Mouse (Mus musculus) testis, postnatal 14 days (tissue): ENCODE data around the gene Fignl1.

Experiments used
- DNase-seq: peaks from one replicate; pipeline ENCODE4 v3.0.0; 2021; ENCODE audit warnings: low spot score

Fignl1 gene

DNA sequence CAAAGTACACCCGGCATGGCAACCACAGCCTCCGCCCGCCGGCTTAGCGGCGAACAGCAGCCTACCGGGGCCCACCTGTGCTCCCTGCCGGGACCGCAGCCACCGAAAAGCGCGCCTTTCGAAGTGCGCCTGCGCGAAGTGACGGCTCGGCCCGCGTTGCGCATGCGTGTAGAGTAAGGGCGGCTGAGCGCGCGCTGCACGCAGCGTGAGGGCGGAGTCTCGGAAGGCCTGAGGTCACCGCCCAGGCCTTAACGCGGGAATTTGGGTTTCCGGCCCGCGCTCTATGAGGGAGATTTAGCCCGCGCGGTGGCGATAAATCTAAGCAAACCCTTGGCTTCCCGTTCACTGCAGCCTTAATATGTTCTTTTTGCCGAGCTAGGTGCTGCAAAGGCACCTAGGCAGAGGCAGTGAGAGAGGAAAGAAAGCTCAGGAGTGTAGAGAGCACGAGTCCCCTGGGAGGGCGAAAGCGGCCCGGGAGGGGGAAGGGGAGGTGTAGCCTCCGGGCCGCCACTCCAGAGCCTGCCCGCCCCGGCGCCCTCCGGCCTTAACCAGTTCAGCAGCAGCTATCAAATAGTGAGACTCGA lies at the start of gene Fignl1:
TSS of gene Fignl1 (minus strand) at position 143 of the 584 bp plus-strand sequence.
- DNase-seq = peak; percentile 96

DNA sequence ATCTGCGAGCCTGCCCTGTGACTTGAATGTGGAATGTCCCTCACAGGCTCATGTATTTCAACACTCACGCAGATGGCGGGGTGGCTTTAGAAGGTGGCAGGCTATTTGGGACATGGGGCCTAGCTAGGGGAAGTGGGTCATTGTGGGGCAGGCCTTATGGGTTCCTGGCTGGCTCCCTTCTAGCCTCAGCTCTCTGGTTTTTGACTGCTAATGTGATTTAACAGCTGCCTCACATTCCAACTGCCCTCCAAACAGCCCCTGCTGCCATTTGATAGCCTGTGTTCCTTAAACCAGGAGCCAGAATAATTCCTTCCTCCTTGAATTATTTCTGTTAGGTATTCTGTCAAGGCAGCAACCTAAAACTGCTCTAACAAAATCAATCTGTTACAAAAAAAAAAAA lies 48.2 kb upstream of the Fignl1 start:
- DNase-seq = no peak

- DNase-seq = no peak
Measured at GRCm38 (mm10) chr11:11855685-11856131, 46.9 kb upstream of the Fignl1 start.

DNA sequence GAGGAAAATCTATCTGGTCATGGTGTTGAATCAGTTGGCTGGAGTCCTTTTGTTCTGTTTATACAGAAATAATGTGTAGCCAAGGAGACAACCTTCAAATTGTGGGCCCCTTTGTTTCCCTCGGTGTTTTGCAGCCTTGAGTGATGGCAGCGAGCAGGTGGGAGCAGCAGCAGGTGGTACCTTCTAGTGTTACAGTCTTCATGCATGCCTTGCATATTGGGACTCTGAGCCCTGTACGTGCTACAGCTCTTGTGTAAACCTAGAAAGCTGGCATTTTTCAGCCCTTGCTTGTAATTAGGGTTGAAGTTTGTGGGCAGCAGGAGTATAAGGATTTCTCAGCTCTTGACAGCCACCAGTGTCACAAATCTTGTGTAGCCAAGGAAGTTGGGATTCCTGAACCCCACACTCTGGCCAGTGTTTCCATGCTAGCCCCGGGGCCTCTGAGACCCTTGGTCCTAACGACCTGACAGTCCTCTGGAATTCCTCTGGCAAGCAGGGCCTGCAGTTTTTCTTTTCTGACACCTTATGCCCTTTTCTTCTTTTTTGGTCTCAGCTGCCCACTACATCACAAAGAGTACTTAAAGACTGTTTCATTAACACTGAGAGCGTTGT lies 46.4 kb upstream of the Fignl1 start:
- no peak for DNase-seq

- DNase-seq = no peak
Measured at GRCm38 (mm10) chr11:11853731-11854461, 45.1 kb upstream of the Fignl1 start.

- no peak for DNase-seq
Measured at GRCm38 (mm10) chr11:11851957-11852505, 43.3 kb upstream of the Fignl1 start.

- DNase-seq = no peak
Measured at GRCm38 (mm10) chr11:11850476-11851267, 41.9 kb upstream of the Fignl1 start.

DNA sequence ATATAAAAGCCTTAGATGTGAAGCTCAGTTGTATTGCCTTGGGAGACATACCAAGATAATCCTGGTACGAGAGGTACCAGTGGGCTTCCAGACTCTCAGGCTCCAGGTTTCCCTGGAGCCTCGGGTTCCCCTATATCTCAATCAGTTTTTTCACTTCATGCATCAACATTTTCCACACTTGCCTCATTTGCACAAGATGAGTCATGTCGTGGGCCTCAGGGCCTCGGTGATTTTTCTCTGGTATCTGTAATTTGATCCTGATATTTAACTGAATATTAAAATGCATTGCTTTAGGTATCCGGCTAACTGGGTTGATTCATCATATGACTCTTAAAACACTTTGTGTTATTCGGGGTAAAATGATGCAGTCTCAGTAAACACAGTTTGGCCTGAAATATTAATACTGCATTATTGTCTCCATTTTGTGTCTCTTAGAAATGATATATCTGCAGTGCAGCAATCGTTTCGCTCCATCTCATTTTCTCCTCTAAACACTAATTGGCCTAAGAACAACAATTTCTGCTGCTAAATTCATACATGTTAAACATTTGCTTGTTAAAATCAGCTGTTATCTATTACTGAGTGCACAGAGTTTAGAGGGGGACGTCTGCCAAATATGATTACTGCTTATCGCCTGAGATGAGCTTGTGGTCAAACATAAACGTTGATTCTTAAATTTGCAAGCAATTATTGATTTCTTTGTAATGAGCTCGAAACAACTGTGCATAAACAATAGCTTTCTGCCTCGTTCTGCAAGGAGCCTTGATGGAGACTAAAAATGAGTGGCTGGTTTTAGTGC lies 41.0 kb upstream of the Fignl1 start:
- no peak for DNase-seq

DNA sequence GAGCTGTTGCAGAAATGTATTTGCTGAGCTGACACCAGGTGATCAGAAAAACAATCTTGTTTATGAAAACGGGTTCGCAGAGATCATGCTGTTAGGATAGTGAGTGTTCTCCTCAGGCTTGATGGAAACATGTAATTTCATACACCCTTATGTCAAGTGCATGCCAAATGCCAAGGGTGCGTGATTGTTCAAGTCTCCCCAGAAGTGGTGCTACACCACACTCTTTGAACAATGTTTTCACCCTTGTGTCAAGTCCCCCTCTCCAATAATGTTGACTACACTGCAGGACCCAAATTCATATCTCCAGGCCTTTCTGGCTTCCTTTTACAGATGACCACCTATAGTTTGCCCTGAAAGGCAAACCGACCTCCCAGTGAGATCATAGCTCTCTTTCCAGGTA lies 39.7 kb upstream of the Fignl1 start:
- no peak for DNase-seq

DNA sequence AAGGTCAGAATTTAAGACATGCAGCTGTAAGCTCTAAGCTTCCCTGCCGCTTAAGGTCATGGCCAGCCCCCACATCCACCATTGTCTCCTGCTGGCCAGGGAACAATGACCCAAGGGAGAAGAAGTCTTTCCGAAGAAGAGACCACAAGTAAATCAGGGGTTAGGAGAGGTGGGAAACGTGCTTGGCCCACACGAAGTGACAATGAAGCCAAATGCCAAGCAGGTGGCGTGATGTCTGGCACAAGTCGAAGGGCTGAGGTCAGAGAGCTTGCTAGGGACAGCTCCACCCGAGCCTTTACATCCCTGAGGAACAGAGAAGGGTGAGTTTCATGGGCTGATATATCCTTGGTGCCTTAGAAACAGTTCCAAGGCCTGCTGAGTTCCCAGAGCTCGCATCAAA lies 36.3 kb upstream of the Fignl1 start:
- no peak for DNase-seq

DNA sequence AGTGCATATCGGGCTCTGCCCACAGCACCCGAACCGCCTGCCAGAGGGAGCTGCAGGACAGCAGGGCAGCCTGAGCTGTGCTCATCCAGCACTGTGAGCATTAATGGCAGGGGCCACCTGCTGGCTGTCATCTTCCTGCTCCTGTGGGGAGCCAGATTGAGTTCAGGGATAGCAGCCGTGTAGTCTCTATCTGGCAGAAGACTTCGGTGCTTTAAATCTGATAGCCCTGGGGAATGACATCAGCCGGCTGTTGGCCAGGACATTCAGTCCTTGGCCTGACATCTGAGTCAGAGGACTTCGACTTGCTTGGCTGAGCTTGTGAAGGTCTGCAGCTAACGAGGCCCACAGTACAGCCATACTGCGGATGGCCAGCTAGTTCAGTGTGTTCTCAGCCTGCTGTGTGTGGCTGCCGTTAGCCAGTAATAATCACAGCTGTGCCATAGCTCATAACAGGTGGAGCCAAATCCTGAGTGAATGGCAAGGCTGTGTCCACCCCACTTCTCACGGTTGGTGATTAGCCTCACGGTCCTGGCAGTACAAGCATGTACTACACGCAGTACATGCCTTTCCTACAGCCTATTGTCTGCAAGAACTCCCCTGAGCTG lies 35.7 kb upstream of the Fignl1 start:
- DNase-seq = peak; percentile 82

- DNase-seq = no peak
Measured at GRCm38 (mm10) chr11:11841590-11841989, 32.8 kb upstream of the Fignl1 start.

- no peak for DNase-seq
Measured at GRCm38 (mm10) chr11:11840746-11841145, 32.0 kb upstream of the Fignl1 start.

DNA sequence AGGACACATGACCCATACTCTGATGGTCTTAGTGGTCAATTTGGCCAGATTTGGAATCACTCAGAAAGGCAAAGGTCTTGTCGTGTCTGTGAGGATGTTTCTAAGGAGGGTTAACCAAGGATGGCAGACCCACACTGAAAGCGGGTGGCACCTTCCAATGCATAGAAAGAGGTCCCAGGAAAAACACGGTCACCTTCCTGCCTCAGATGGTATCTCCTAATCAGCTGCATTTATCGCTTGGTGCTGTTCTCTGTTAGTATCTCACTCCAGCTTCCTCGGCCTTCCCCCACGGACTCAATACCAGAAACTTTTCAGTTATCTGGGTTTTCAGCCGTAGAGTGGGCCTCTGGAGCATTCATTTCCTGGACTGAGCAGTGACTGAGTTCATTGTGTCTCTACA lies 31.1 kb upstream of the Fignl1 start:
- DNase-seq = no peak

DNA sequence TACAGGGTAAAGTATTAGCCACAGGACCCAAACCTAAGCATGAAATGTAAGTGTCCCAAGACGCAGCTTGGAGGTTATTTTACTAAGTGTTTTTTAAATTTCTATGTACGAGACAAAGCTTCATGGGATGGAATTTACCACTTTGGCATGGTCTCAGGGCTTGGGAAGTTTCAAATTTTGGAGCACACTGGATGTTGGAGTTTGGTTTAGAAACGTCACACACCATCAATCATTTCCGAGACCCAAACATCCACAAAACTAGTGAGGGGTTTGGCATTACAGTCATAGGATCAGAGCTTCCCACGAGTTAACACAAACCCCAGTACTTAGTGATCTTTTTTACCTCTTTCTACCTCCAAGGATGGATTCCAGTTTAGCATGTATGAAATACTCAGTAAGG lies 28.6 kb upstream of the Fignl1 start:
- no peak for DNase-seq

GRCm38 (mm10) chr11:11836713-11837370 lies 28.1 kb upstream of the Fignl1 start:
- no peak for DNase-seq

DNA sequence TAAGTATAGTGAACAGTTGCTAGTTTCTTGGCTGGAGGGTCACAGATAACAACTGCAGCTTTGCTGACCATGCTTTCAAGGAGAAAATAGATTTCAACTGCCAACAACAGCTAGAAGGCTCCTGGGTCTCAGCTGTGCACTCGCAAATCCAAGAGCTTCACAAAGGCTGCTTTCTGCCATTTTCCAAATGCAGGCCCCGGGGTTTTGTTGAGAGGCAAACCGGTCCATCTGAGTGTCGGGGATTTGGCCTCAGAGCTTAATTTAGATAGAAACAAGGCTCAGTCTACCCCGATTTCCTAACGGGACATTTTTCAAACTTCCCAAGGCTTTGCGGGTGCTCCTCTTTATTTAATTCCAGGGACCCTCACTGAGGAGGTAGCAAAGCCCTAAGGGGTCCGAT lies 27.5 kb upstream of the Fignl1 start:
- DNase-seq = no peak

DNA sequence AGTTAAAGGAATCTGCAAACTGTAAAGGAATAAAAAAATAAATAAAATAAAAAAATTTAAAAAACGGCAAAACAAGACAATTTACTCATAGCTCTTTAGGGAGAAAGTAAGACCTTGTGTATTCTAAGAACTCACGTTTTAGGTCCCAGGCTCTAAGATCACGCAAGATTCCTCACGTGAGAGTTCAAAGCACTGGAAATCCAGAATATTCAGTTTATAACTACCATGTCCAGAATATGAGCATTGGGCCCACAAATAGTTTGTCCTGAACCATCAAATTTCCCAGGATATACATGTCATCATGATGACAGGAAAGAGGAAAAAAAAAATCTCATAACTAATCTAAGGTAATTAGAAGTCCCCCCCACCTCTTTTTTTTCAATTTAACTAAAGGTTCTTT lies 27.0 kb upstream of the Fignl1 start:
- DNase-seq = no peak

GRCm38 (mm10) chr11:11835361-11835760 lies 26.6 kb upstream of the Fignl1 start:
- DNase-seq = no peak

- no peak for DNase-seq
Measured at GRCm38 (mm10) chr11:11833100-11833499, 24.3 kb upstream of the Fignl1 start.

DNA sequence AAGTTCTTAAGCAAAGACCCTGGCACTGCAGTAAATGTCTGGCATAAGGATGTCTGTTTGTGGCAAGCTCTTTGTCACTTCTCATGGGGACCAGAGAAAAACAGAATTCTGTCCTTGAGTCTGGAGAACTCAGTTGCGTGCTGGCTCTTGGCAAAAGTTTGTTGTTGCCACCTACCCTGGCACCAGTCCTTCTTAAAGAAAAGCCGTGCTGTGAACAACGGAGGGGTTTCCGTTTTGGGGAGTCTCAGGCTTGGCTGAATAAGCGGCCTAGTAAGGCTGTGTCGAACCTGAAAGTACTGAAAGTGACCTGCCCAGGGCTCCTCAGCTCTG lies 24.0 kb upstream of the Fignl1 start:
- DNase-seq = no peak
